Mouse (Mus musculus) CD4-positive naive resting alpha-beta T cell, adult 76 days (primary cell): ENCODE results near the gene Rdh16. TPM values are rescaled to one million over a fixed set of nuclear protein-coding genes. Genes with fewer than 3 reads are reported as not detected.

Experiments
- total RNA-seq: library from RNA; stranded (reverse); gene quantifications from one replicate; pipeline ENCODE4 v1.2.4, GENCODE M21; 2023

The Rdh16 gene
- total RNA-seq = not detected

DNA sequence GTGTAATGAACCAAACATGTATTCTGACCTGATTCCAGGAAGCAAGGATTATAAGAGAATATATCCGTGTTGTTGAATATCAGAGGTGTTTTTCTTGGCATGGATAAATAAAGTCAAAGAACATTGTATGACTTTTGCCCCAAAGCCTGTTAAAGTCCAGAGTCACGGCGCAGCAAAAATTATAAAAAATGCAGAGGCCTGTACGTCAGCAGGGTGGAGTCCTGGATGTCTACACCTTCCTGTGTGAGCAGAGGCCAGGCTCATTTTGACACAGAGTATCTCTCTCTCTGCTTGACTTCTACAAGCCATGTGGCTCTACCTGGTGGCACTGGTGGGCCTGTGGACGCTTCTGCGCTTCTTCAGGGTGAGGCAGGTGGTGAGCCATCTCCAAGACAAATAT is at the start of gene Rdh16:
Rdh16 (plus strand) TSS at position 262 of the 400 bp plus-strand sequence.

GRCm38 (mm10) chr10:127751548-127751947 is 49.4 kb upstream of the Rdh16 start, which contains the start of gene Gpr182:
TSS of gene Gpr182 (minus strand) at chr10:127751732.

GRCm38 (mm10) chr10:127759181-127760110 is 41.5 kb upstream of the Rdh16 start, which contains the start of the genes Rdh1 and Rdh16f1:
TSS of gene Rdh1 (plus strand) at chr10:127759721.
TSS of gene Rdh16f1 (plus strand) at chr10:127759787.

GRCm38 (mm10) chr10:127776011-127776410 is 24.9 kb upstream of the Rdh16 start, which contains the start of gene Rdh9:
TSS of gene Rdh9 (plus strand) at chr10:127776386.

DNA sequence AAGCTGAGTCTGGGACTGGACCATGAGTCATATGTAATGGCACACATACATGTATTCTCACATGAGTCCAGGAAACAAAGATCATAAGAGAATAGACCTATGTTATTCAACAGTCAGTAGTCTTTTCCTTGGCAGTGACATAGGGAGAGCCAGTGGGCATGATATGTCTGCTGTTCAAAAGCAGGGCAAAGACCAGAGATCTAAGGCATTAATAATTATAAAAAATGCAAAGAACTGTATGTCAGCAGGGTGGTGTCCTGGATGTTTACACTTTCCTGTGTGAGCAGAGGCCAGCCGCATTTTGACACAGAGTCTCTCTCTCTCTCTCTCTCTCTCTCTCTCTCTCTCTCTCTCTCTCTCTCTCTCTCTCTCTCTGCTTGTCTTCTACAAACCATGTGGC is 48.7 kb downstream of the Rdh16 start, which contains the start of gene Rdh19:
Rdh19 (plus strand) TSS at position 301 of the 400 bp plus-strand sequence.

GRCm38 (mm10) chr10:127866232-127866631 is 65.3 kb downstream of the Rdh16 start, which contains the start of gene Rdh16f2:
TSS of gene Rdh16f2 (plus strand) at chr10:127866474.

DNA sequence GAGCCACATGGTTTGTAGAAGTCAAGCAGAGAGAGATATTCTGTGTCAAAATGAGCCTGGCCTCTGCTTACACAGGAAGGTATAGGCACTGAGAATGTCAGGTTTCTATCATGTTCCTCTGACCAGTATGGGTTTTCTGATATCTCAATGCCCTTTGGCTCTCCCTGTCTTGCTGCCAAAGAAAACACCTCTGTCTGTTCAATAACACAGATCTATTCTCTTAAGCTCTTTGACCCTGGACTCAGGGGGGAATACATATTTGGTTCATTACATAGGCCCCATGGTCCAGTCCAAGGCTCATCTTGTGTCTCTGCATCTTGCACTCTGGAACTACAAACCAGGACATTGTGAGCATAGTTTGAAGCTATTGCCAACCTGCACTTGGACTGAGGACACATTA is 87.7 kb downstream of the Rdh16 start, which contains the start of gene Rdh7:
Rdh7 (minus strand) TSS at position 213 of the 400 bp plus-strand sequence.

Other genes with a start within 250 kb of the Rdh16 start
- gene Lrp1, start 180.0 kb upstream of the Rdh16 start, total RNA-seq = 4.5 TPM
- gene Stat6, start 158.2 kb upstream of the Rdh16 start, total RNA-seq = 169 TPM
- 9.3 TPM for gene Nemp1, start 134.3 kb upstream of the Rdh16 start, total RNA-seq
- gene Nab2, start 132.6 kb upstream of the Rdh16 start, total RNA-seq = 35.3 TPM
- gene Myo1a, start 96.0 kb upstream of the Rdh16 start, total RNA-seq = 0.38 TPM
- gene Tac2, start 76.7 kb upstream of the Rdh16 start, total RNA-seq = not detected
- gene Zbtb39, start 61.6 kb upstream of the Rdh16 start, total RNA-seq = 11.1 TPM
- 0.18 TPM for gene Gpr182, start 49.4 kb upstream of the Rdh16 start, total RNA-seq
- gene Rdh1, start 41.4 kb upstream of the Rdh16 start, total RNA-seq = 0.41 TPM
- gene Rdh16f1, start 41.4 kb upstream of the Rdh16 start, total RNA-seq = not detected
- gene Rdh9, start 24.8 kb upstream of the Rdh16 start, total RNA-seq = not detected
- gene Rdh19, start 48.8 kb downstream of the Rdh16 start, total RNA-seq = not detected
- not detected for gene Rdh16f2, start 65.3 kb downstream of the Rdh16 start, total RNA-seq
- not detected for gene Rdh7, start 87.7 kb downstream of the Rdh16 start, total RNA-seq
- gene Sdr9c7, start 97.4 kb downstream of the Rdh16 start, total RNA-seq = not detected
- gene Hsd17b6, start 206.5 kb downstream of the Rdh16 start, total RNA-seq = not detected
- 13.0 TPM for gene Prim1, start 214.0 kb downstream of the Rdh16 start, total RNA-seq
- gene Naca, start 234.4 kb downstream of the Rdh16 start, total RNA-seq = 750 TPM